ENCODE assay signal across 27 mouse cellular contexts in the genomic region with DNA sequence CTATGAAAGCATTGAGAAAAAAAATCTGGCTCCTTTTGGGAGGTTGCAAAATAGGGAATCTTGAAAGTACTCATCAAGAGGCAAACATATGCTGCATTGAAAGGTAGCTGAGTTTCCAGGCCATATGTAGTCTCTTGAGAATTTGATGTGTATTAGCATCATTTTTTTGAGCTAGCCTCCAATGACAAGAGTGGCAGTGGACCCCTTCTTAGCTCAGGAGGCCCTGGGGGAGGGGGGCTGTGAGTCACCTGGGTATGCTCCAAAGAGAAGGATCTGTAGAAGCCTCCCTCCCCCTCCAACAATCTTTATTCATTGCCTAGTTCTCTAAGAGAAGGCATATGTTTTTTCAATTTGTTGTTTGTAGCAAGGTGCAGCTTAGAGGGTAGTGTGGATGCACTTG.
"Had no signal": no experiment of that assay in that cellular context is flagged by ENCODE, and none has a peak within 500 bp of the region (broad histone marks: within the 10 kb centered on the region; RNA-seq: fewer than 3 reads in every experiment).

No protein-coding gene starts in this region.

- H3K4me3 ChIP-seq: heart, adult 2 months; heart, embryonic 13.5 days; heart, embryonic 15.5 days; hindbrain, embryonic 13.5 days; hindbrain, embryonic 15.5 days; kidney, embryonic 15.5 days; limb, embryonic 13.5 days; limb, embryonic 15.5 days; liver, embryonic 12.5 days had no signal

- H3K27me3 ChIP-seq: heart, embryonic 13.5 days; heart, embryonic 15.5 days; hindbrain, embryonic 13.5 days; hindbrain, embryonic 15.5 days; kidney, embryonic 15.5 days; limb, embryonic 13.5 days; limb, embryonic 15.5 days; liver, embryonic 12.5 days had no signal

- ATAC-seq: hindbrain, postnatal 0 days; intestine, embryonic 16.5 days; liver, embryonic 12.5 days had no signal

- H3K36me3 ChIP-seq: heart, embryonic 13.5 days; heart, embryonic 15.5 days; hindbrain, embryonic 13.5 days; hindbrain, embryonic 15.5 days; kidney, embryonic 15.5 days; limb, embryonic 13.5 days; limb, embryonic 15.5 days; liver, embryonic 12.5 days had no signal

- H3K4me1 ChIP-seq: heart, embryonic 13.5 days; heart, embryonic 15.5 days; hindbrain, embryonic 13.5 days; hindbrain, embryonic 15.5 days; kidney, embryonic 15.5 days; limb, embryonic 13.5 days; limb, embryonic 15.5 days; liver, embryonic 12.5 days had no signal

- H3K4me2 ChIP-seq: heart, embryonic 11.5 days; heart, embryonic 13.5 days; heart, embryonic 15.5 days; hindbrain, embryonic 13.5 days; hindbrain, embryonic 15.5 days; kidney, embryonic 15.5 days; limb, embryonic 13.5 days; limb, embryonic 15.5 days; liver, embryonic 12.5 days had no signal

- H3K9me3 ChIP-seq: heart, embryonic 13.5 days; heart, embryonic 15.5 days; hindbrain, embryonic 13.5 days; hindbrain, embryonic 15.5 days; kidney, embryonic 15.5 days; limb, embryonic 13.5 days; limb, embryonic 15.5 days; liver, embryonic 12.5 days had no signal

- DNase-seq: gastrocnemius, postnatal 14 days; gastrocnemius, postnatal 36 days; heart, adult 11 months; heart, adult 2 months; heart, postnatal 14 days; heart, postnatal 36 days; kidney, adult 11 months; kidney, adult 2 months; kidney, adult 9 months; kidney, postnatal 14 days; kidney, postnatal 36 days; layer of hippocampus, adult 9-11 months; layer of hippocampus, postnatal 36 days; left cerebral cortex, postnatal 4 days had no signal

- H3K9ac ChIP-seq: heart, embryonic 13.5 days; heart, embryonic 15.5 days; hindbrain, embryonic 13.5 days; hindbrain, embryonic 15.5 days; kidney, embryonic 15.5 days; limb, embryonic 13.5 days; limb, embryonic 15.5 days; liver, embryonic 12.5 days; liver, embryonic 14.5 days had no signal

- H3K27ac ChIP-seq: heart, adult 2 months; heart, embryonic 13.5 days; heart, embryonic 15.5 days; hindbrain, embryonic 13.5 days; hindbrain, embryonic 15.5 days; hindbrain, postnatal 0 days; kidney, embryonic 15.5 days; kidney, postnatal 0 days; limb, embryonic 13.5 days; limb, embryonic 15.5 days; liver, embryonic 12.5 days; liver, embryonic 14.5 days had no signal
